Mouse (Mus musculus) sigmoid colon, adult 10 weeks (tissue): ENCODE data around the gene Sall2. TPM values are rescaled to one million over a fixed set of nuclear protein-coding genes. Genes with fewer than 3 reads are reported as not detected.

ENCODE experiments used
- polyA plus RNA-seq: library from polyadenylated mRNA; stranded (reverse); fragments of 350-450 nt; fragmentation: Illumina TruSeq; extraction: RNeasy Lipid Tissue Mini Kit (QIAGEN cat#74804); gene quantifications from one replicate; pipeline ENCODE4 v1.2.3, GENCODE M21; 2014; ENCODE audit warnings: low read depth, low replicate concordance

Sall2 gene
- 1.3 TPM for polyA plus RNA-seq

DNA sequence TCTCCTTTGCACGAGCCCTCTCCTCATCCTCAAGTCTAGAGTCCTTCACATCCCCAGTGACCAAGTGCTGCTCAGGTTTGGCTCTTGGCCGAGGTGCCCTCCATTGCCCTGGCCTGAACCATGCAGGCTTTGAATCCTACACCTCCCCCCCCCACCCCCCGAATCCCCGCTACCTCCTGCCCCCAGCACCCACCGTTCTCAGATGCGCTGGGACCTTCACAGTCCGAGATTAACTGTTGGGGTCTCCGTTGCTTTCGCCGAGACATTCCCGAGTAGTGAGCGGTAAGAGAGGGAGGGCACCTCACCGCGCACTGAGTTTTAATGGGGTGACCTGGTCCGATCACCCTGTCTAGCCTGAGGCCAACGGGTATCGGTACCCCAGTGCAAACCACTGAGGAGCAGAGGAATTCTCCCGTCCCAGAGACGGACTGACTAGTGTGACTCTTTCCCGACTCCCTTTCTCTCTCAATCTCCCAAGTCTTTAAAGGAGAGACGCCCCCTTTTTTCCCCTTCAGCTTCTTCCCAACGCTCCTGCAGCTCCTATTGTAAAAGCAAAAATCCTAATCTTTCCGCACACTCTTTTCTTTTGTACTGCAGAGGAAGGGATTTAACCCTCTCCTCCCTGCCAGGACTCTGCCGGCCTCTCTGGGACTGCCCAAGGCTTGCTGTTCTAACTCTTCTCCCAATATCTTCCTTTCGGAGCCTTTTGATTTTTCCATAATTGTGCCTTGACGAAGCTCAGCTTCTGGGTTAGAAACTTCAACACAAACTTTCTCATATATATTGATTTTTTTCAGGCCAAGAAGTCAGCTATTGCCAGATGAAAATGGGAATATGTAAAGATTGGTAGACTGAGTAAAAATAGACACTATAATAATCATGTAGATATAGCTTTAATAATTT lies at the start of gene Sall2:
Gene Sall2, minus strand, starts transcription at position 853 of the 903 bp plus-strand sequence.

DNA sequence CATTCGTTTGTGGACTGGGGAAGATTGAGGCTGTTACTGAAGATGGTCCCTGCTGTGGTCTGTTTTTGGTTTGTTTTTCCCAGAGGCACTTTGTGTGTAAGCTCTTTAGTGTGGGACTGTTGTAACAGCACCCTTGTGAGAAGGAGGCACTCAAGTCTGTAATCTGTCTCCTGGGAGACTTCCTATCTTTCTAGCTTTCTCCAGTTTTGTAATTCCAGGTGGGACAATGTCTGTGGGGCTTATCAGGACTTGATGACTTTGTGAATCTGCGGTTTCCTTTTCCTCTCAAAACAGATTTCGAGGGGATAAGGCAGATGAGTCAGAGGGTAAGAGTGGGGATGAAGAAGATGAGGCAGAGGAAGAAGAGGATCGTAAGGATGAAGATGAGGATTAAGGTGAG lies 27.7 kb upstream of the Sall2 start, which contains the start of gene Olfr1513:
Gene Olfr1513, minus strand, starts transcription at position 101 of the 400 bp plus-strand sequence.

GRCm38 (mm10) chr14:52304644-52305271 lies 23.8 kb downstream of the Sall2 start, which contains the start of gene Mettl3:
Mettl3 (minus strand) TSS chr14:52305128.

DNA sequence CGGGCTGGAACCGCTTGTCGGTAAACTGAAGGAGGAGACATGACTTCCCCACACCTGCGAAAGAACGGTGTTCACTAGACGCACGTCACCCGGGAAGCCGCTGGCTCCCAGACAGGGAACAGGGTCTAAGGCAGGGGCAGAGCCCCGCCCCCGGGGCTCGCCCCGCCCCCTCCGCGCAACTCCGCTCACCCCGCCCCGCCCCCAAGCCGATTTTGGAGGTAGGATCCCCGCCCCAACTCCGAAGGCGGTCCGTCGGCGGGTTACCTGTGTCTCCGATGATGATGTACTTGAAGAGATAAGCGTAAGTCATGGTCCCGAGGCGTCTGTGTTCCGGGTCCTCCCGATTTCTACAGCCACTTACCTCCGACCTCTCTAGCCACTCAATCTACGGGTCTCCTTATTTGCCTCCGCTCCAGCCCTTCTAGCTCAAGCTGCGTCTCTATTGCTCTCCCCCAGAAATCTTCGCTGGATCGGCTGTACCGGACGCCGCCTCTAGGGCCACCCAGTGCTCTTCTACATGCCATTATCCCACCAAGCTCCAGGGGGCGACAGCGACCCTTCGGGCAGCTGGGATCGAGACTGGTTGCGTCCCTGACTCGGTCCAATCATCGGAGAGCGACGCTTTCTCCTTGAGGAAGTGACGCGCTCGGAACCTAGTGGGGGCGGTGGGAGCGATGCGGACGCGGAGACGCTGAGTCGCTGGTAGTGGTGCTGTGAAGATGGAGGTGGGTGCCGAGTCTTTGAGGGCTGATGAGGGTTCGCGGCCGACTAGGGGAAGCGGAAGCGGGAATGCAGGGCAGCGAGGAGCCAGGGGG lies 49.4 kb downstream of the Sall2 start, which contains the start of the genes Tox4 and Rab2b:
Gene Tox4, plus strand, starts transcription at position 215 of the 815 bp plus-strand sequence.
Gene Rab2b, minus strand, starts transcription at position 614 of the 815 bp plus-strand sequence.

Other genes with a start within 250 kb of the Sall2 start
- 368 TPM for gene Hnrnpc, start 224.7 kb downstream of the Sall2 start, polyA plus RNA-seq
- gene Rpgrip1, start 218.1 kb downstream of the Sall2 start, polyA plus RNA-seq: 5.5 TPM
- gene Supt16, start 131.3 kb downstream of the Sall2 start, polyA plus RNA-seq: 63.7 TPM
- 73.2 TPM for gene Chd8, start 71.0 kb downstream of the Sall2 start, polyA plus RNA-seq
- gene Tox4, start 49.6 kb downstream of the Sall2 start, polyA plus RNA-seq: 40.6 TPM
- 14.8 TPM for gene Rab2b, start 49.2 kb downstream of the Sall2 start, polyA plus RNA-seq
- gene Mettl3, start 23.6 kb downstream of the Sall2 start, polyA plus RNA-seq: 53.9 TPM
- gene Olfr1513, start 27.6 kb upstream of the Sall2 start, polyA plus RNA-seq: not detected
- not detected for gene Olfr1512, start 50.4 kb upstream of the Sall2 start, polyA plus RNA-seq
- gene Olfr1511, start 68.6 kb upstream of the Sall2 start, polyA plus RNA-seq: not detected
- gene Olfr1510, start 85.6 kb upstream of the Sall2 start, polyA plus RNA-seq: not detected
- gene Olfr1509, start 114.2 kb upstream of the Sall2 start, polyA plus RNA-seq: not detected
- gene Olfr1508, start 138.7 kb upstream of the Sall2 start, polyA plus RNA-seq: not detected
- gene Olfr1507, start 167.0 kb upstream of the Sall2 start, polyA plus RNA-seq: not detected